Mouse (Mus musculus) heart, adult 11 months (tissue): Measurements from ENCODE around the gene Clec18a.
"Not testable (repeated sequence)": the region's sequence is repeated elsewhere in the genome, so short reads cannot be mapped to it uniquely, and the experiment has no call there.

Source experiments
- DNase-seq: peaks from one replicate; pipeline ENCODE4 v3.0.0; 2022

The Clec18a gene

GRCm38 (mm10) chr8:111092326-111092725 is at the start of gene Clec18a:
TSS of gene Clec18a (minus strand) at chr8:111092426.
- DNase-seq, result not testable (repeated sequence)

- DNase-seq, result no peak
Observed at GRCm38 (mm10) chr8:111130756-111131155, 38.5 kb upstream of the Clec18a start.

GRCm38 (mm10) chr8:111119481-111119880 is 27.3 kb upstream of the Clec18a start:
- no peak for DNase-seq

GRCm38 (mm10) chr8:111114891-111115290 is 22.7 kb upstream of the Clec18a start:
- no peak for DNase-seq

GRCm38 (mm10) chr8:111094719-111095302 is 2.6 kb upstream of the Clec18a start:
- DNase-seq, result not testable (repeated sequence)

GRCm38 (mm10) chr8:111093865-111094718 is 1.9 kb upstream of the Clec18a start, which contains the start of gene Pdpr:
TSS of gene Pdpr (plus strand) at chr8:111094630.
- peak; percentile 99 for DNase-seq

- no peak for DNase-seq
Observed at GRCm38 (mm10) chr8:111091706-111092105, 520 bp downstream of the Clec18a start.

GRCm38 (mm10) chr8:111090126-111090525 is 2.1 kb downstream of the Clec18a start:
- DNase-seq, result peak; percentile 93

- not testable (repeated sequence) for DNase-seq
Observed at GRCm38 (mm10) chr8:111083936-111084335, 8.3 kb downstream of the Clec18a start.

GRCm38 (mm10) chr8:111081580-111082258 is 10.5 kb downstream of the Clec18a start:
- no peak for DNase-seq

GRCm38 (mm10) chr8:111079861-111080271 is 12.4 kb downstream of the Clec18a start:
- DNase-seq, result no peak

GRCm38 (mm10) chr8:111079461-111079860 is 12.8 kb downstream of the Clec18a start:
- no peak for DNase-seq

GRCm38 (mm10) chr8:111075926-111076325 is 16.3 kb downstream of the Clec18a start:
- DNase-seq, result no peak

GRCm38 (mm10) chr8:111068660-111069059 is 23.6 kb downstream of the Clec18a start:
- DNase-seq, result not testable (repeated sequence)

GRCm38 (mm10) chr8:111067439-111067838 is 24.8 kb downstream of the Clec18a start:
- no peak for DNase-seq

- DNase-seq, result no peak
Observed at GRCm38 (mm10) chr8:111066308-111066707, 25.9 kb downstream of the Clec18a start.

- DNase-seq, result no peak
Observed at GRCm38 (mm10) chr8:111062893-111063292, 29.3 kb downstream of the Clec18a start.

- DNase-seq, result peak; percentile 98
Observed at GRCm38 (mm10) chr8:111062072-111062757, 30.0 kb downstream of the Clec18a start.

- DNase-seq, result no peak
Observed at GRCm38 (mm10) chr8:111061688-111062071, 30.5 kb downstream of the Clec18a start.

- no peak for DNase-seq
Observed at GRCm38 (mm10) chr8:111058946-111059572, 33.2 kb downstream of the Clec18a start.

GRCm38 (mm10) chr8:111056691-111057293 is 35.4 kb downstream of the Clec18a start:
- peak; percentile 94 for DNase-seq

- peak; percentile 99 for DNase-seq
Observed at GRCm38 (mm10) chr8:111056158-111056663, 36.0 kb downstream of the Clec18a start, which contains the start of gene Exosc6. TSS of gene Exosc6 (plus strand) at chr8:111056339.
